Mouse (Mus musculus) myocyte (in vitro differentiated cells): ENCODE data around the gene Ggt5.

Experiments used
- E2F4 ChIP-seq: IDR thresholded peaks from one replicate; pipeline ENCODE4 v1.6.1; 2011; ENCODE audit warnings: mild to moderate bottlenecking, control low read depth, moderate library complexity; ENCODE audit not compliant: insufficient read depth
- MAX ChIP-seq: IDR thresholded peaks from one replicate; pipeline ENCODE4 v1.6.1; 2011; ENCODE audit warnings: low read depth, mild to moderate bottlenecking, control low read depth
- POLR2A ChIP-seq: IDR thresholded peaks from one replicate; pipeline ENCODE4 v1.6.1; 2011; ENCODE audit warnings: low read depth, mild to moderate bottlenecking, control low read depth, moderate library complexity; ENCODE audit not compliant: insufficient read length
- POLR2AphosphoS2 ChIP-seq: IDR thresholded peaks from one replicate; pipeline ENCODE4 v1.6.1; 2011; ENCODE audit warnings: low read depth, control low read depth; ENCODE audit not compliant: insufficient read length
- TCF3 ChIP-seq: IDR thresholded peaks from one replicate; pipeline ENCODE4 v1.6.1; 2011; ENCODE audit warnings: low read depth, control low read depth; ENCODE audit not compliant: insufficient read length

- TF ChIP-seq POLR2A (no peak), POLR2AphosphoS2 (no peak), E2F4 (no peak), MAX (no peak), TCF3 (no peak)
Measured at GRCm38 (mm10) chr10:75600189-75600730, 11.1 kb downstream of the Ggt5 start.
